Mouse (Mus musculus): ENCODE results near the gene Sec62.

Sec62 gene

DNA sequence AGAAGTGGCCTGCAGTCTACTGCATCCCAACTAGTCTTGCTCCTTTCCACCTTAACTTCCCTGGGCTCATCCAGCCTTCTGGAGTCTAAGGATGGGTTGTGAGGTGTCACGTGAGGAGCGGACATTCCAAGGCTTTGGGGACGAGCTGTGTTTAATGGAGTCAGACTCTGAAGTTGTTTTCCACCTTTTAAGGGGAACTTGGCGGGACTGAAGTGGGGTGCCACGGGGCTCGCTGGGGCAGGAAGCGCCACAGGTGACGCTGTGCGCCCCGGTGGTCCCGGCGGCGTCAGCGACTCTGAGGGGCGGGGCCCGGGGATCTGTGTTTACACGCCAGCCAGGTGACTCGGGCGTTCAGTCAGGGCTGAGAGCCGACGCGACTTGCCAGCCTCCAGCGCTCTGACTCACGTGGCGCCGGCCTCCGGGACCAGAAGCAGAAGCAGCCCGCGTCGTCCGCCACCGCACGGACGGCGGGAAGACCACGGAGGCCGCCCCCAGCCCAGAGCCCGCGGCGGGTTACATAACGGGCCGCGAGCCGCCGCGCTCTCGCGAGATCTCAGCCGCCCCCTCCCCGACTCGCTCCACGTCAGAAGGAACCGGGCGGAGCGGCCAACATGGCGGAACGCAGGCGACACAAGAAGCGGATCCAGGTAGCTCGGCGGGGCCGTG, at the start of gene Sec62:
TSS of gene Sec62 (plus strand) at position 139 of the 666 bp plus-strand sequence.
- in situ Hi-C loops (cut with MboI, MseI) = loop anchor here (5.0 kb wide), 1 partner anchor 191 kb away; the partner anchor contains the start of gene Mynn

DNA sequence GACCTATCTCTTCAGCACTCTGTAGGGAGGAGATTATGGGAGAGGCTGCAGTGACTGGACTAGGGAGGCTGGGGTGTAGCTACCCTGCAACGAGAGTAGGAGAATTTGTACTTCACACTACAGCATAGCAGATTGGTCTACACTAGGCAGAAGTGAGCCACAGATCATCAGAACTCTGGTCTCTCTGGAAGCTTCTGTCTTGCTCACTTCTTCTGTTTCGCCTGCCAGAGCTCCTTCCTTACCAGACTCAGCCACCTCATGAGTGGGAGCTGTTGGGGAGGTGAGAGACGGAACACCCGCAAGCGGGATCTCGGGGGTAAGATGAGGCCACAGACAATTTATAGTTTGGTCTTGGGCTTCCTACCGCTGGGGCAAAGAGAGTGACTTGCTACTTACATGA, 49.8 kb upstream of the Sec62 start:
- in situ Hi-C loops (cut with MboI, MseI) = no loop called here

DNA sequence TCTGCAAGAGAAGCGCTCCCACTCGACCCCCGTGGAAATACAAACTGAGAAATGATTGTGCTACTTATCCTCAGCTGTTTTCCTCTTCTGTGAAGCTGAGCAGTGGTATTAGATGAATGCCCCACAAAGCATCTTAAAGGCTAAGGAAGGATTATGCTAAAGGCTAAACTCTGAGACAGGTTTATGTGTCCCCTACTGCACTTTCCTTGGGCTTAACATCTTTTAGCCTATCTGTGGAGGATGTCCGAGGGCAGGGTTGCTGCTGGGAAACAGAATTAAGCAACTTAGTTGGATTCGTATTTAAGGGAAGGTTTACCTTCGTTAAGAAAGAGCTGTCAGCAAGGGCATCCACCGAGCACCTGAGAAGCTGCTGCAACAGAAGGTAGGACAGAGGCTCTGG, 46.7 kb upstream of the Sec62 start, which contains the start of gene Samd7:
TSS of gene Samd7 (plus strand) at position 288 of the 400 bp plus-strand sequence.
- in situ Hi-C loops (cut with MboI, MseI) = no loop called here

DNA sequence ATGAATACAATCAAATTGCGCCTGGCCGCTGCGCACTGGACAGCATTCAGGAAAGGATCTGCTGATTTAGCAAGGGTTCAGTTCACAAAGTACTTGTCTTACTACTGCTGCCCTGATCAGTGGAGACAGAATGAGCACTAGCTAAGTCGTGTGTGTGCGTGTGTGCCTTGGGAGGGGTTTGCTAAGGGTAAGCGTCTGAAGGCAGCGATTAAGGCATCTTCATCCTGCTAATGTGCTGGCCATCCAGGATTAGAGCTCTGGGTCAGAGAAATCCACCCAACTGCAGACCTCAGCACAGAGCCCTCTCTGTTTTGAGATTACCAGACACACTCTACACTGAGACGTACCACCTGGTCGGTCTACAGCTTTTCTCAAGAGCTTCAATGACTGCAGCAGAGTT, 44.4 kb upstream of the Sec62 start:
- in situ Hi-C loops (cut with MboI, MseI) = no loop called here

DNA sequence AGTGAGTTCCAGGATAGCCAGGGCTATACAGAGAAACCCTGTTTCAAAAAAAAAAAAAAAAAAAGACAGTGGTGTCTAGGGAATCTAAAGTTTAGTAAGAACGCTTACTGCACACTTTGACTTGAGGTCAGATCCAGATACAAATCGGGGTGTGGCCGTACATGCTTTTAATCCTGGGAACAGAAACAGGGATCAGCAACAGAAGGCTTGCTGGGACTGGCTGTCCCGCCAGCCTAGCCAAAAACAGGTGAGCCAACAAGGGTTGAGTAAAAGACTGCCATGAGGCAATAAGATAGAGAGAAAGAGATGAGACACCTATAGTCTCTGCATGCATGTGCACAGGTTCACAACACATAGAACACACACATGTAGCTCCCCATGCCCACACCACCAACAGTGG, 38.0 kb upstream of the Sec62 start:
- in situ Hi-C loops (cut with MboI, MseI) = no loop called here

DNA sequence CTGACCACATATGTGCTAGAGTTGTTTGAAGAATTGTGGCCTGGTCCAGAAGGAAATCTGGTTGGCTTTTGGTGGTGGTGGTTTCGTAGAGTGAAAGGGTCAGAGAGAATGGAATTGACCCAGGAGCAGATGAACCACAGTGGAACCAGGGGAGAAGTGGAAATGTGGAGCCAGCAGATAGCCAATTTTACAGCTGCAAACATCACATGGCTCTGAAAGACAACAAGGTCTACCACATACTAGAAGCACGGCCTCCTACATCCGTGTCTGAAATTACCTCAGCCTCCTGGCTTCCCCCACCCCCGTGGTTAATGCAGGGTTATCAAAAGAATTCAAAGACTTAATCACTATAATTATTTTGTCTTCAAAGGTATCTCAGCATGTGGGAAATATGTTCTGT, 27.8 kb upstream of the Sec62 start:
- in situ Hi-C loops (cut with MboI, MseI) = no loop called here

DNA sequence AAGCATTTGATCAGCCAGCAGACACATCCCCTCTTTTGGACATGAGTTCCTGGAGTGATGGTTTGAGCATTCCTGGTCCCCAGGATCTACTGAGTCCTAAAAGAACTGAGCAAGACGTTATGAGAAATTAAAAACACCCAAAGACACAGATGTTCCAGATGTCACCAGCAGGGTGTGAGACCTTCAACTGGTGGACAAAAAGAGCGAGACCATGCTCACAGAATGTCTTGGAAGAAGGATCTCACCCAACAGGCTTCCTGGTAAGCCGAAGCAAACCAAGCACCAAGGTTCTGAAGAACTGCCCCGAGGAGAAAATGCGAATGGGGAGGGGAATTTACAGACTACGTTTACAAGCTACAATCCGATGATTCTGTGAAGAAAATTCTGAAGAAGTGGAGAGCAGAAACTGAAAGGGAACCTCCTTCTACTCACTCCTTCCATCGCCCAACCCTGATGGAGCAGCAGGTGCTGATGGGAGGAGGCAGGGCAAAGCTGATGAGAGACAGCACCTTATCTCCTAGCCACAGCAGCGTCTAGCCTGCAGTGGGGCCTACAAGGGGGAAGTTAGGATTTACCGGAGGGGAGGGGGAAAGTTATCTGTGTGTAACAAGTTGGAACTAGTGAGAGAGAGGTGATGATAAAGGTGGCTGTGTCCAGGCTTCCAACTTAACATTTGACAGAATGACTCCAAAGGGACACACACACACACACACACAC, 27.2 kb upstream of the Sec62 start:
- in situ Hi-C loops (cut with MboI, MseI) = no loop called here

DNA sequence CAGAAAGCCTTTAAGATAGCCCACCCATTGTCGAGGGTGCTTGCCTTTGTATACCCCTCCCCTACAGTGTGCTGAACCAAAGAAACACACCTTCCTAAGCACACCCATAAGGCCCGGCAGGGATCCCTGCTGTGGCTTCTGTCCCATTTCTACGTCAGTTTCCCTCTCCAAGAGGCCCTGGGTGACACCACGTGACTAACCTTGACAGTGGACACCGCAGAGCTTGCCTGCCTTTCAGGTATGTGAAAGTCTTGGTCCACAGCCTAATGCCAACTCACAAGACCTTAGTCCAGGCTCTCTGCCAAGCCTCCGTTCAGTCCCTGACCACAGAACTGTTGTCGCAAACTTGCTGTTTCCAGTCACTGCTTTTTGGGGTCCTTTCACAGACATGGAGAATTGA, 26.5 kb upstream of the Sec62 start:
- in situ Hi-C loops (cut with MboI, MseI) = no loop called here

DNA sequence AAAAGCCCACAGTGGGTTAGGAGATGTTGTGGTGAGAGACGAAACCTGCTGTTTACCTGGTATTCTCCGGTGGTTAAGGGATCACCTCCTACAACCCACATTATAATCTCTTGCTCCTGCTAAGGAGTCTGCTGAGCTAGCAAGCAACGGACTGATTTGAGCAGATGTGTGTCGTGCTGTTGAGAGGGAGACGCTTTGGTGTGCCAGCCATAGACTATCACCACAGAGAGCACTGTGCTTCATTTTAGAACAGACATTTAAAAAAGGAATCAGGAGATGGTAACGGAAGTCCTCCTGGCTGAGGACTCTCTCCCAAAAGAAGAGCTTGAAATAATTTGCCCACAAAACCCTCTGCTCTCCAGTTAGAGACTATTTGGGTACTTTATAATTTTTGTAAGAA, 25.4 kb upstream of the Sec62 start:
- in situ Hi-C loops (cut with MboI, MseI) = no loop called here

DNA sequence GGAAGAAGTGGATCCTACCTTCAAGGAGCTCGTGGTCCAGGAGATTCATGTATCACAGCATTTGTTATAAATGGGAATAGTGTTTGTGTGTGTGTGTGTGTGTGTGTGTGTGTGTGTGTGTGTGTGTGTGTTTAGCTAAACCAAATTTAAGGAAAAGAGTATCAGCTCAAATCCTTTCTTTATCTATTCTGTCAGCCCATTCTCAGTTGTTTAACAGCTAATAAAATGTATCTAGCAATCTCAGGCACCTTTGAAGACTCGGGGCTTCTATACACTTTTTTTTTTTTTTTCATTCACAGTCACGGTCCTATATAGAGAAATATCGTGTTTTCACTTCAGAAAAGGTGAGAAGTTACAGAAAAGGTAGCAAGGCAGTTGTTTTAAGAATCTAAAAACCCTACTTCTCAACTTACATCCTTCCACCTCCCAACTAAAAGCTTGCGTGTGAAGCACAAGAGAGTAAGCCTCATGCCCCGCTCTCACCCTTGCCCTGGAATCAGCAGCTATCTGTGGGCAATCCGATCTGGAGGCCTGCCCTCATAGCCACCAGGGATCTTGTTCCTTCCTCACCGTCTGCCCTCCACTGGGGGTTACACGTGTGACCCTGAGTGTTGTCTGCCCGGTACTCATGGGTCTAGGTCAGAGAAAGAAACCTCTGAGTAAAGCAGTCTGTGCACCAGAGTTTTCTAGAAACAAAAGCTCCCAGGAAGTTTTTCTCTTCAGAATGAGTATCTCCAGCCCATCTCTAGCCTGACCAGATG, 22.7 kb upstream of the Sec62 start:
- in situ Hi-C loops (cut with MboI, MseI) = no loop called here

DNA sequence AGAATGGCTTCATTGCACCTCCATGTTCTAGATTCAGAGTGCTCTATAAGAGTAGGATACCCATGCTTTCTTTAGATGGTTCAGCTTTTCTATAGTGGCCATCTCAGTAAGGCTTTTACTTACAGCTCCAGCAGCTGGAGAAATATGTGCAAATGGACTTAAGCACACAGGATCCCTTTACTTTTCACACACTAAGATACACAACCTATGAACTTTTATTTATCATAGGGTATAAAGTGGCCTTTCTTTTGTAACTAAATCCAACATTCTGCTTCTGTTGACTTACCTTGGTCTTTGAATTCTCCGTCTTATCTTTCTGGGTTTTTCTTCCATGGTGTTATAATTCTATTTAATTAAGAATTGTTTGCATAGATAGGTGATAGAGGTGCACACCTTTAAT, 21.1 kb upstream of the Sec62 start:
- in situ Hi-C loops (cut with MboI, MseI) = no loop called here

DNA sequence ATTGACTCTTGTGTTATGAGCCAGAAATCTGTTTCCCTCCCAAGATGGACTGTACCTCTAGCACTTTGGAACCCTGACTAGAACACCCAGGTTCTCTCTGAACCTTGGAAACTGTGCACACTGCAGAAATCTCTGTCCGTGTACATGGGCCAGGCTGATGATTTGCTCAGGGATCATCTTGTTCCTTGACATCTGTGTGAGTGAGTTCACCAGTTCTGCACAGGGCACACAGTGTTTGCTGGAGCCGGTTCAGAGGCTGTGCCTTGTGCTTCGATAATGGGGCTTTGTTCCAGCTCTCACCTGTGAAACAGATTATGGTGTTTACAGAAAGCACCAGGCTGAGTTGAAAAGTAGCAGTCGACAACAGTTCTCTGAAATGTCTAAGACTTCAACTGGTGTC, 20.0 kb upstream of the Sec62 start:
- in situ Hi-C loops (cut with MboI, MseI) = no loop called here

DNA sequence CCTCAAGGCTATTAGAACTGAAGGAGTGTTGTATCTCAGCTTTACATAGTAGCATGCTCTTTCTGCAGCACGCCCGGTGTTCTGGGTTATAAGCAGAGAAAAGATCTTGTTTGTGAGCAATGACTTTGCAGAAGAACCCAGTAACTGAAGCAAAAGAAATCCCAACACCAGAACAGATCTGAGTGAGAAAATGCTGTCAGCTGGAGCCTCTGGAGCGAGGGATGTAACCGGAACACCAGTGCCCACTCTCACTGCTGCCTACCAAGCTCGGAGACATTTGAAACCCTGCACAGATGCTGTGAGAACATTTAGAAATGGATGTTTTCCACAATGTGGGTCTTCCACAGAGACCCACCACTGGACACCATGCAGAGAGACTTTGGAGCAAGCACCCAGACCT, 18.0 kb upstream of the Sec62 start:
- in situ Hi-C loops (cut with MboI, MseI) = no loop called here

DNA sequence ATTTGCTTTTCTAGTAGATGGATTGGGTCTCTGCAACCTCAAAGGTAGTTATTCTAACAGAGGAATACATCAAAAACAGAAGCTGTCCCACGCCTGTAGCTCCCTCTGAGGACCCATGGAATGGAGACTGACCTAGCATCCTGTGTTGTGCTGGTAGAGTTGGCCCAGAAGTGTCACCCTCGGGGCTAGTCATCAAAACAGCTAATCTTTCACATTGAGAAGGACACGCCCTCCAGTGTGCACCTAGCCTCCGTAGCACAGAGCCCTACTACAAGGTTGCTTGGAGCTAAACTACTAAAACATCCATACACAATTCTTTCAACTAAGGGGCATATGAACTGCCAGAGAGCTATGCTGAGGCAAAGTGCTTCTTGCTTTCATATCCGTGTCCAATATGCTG, 14.7 kb upstream of the Sec62 start:
- in situ Hi-C loops (cut with MboI, MseI) = no loop called here

DNA sequence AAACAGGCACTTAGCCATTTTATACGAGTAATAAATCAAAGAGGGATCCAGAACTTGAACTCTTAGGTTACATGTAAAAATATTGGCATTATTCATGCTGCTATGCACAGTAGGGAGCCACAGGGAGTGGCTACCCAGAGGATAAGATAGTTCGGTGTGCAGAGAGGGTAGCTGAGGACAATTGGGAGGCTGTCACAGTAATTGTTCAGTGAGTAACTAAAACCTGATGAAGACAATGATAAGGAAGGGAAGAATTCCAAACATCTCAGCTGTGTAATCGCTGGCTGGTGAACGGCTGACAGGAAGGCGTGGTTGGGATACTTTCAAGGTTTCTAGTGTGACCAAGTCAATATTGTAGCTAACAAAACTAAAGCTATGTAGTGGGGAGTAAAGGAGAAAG, 4.1 kb upstream of the Sec62 start:
- in situ Hi-C loops (cut with MboI, MseI) = no loop called here

DNA sequence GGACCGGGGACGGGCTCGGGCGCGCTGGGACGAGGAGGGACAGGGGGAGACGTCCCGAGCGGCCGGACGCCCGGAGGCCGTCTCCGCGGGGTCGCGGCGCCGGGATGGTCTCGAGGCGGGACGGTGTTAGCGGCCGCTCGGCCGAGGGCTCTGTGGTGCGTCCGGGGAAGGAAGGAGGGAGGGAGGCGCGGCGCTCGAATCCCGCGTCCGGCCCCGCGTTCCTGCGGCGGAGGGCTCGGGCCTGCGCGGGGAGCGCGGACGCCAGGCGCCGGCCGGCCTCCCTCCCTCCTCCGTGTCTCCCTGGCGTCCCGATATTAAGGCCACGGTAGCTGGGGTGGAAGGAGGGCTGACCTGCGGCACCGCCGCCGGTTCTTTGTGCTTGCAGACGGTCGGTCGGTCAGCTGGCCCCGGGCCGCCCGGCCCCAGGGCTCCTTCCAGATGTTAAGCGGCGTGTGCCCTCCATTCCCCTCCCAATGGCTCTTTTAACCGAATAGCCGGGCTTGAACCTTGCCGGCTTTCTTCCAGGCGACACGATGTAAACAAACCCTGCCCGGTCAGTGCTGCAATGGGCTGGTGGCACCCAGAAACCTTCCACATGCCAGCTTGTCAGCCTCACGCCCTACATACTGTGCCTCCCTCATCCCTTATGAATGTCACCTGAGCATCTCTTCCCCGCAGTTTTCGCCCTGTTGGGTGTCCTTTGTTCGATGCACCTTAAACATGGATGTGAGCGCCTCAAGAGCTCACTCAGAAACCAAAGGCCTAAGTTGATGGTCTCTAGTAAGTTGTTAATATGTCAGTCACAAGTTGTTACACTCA, 937 bp downstream of the Sec62 start:
- in situ Hi-C loops (cut with MboI, MseI) = loop anchor here (5.0 kb wide), 1 partner anchor 191 kb away; the partner anchor contains the start of gene Mynn

DNA sequence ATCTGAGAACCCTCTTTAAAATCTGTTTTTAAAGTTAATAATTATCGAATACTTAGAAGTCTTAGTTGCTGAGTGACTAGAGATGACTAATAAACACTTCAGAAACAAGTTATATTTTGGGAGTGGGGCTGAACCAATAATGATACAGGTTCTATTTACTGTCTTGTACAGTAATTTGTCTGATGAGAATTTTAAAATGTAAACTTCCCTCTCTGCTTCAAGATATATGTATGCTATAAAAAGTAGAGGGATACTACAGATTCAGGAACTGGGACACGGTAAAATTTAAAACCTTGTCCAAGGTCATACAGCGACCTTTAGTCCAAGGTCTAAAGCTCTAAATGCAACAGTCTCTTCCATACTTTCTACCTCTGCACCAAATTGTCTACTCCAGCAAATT, 9.5 kb downstream of the Sec62 start:
- in situ Hi-C loops (cut with MboI, MseI) = no loop called here

DNA sequence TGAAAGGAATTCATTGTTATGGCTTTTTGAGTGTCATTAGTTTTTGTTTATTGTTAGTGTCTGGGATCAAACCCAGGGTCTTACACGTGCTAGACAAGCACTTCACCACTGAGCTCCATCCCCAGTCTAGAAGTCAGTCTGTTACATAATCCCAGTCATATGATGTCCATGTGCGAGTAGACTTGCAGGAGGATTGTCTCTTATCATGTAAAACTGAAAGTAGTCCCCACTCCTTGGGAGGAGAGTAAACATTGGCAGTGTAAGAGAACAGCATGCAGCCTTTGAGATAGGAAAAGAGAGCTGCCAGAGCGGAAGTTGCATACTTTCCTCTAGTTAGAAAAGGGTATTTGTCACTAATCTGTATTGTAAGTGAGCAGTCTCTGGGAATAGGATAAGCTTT, 20.2 kb downstream of the Sec62 start:
- in situ Hi-C loops (cut with MboI, MseI) = no loop called here

DNA sequence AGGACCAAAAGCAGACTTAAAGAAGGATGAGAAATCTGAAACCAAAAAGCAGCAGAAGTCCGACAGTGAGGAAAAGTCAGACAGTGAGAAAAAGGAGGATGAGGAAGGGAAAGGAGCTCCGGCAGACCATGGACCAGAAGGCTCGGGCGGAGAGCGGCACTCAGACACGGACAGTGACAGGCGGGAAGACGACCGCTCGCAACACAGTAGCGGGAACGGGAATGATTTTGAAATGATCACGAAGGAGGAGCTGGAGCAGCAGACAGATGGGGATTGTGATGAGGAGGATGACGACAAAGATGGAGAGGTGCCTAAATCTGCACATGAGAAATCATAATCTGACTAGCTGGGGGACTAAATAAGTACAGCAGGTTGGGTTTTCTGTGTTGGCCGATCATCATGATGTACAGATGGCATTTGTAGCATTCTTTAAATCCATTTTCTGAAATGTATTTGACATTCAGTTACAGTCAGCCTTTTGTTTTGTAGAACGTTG, 26.0 kb downstream of the Sec62 start:
- in situ Hi-C loops (cut with MboI, MseI) = no loop called here

DNA sequence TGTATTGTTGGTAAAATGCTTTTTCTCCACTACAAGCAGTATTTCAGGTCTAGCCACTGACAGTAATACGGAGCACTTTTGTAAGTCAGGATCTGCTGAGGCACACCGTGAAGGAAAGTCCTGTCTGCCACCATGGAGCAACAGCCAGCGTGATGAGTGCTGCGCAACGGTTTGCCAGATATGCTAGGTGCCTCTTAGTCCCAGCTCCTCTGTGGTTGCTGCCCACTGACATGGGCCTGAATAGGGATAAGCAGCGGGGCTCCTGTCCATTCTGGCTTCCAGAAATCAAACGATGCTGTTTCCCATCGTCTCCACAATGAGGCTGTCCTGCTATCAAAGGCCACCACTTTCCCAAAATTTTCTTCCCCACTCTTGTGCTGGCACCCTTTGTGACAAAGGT, 29.5 kb downstream of the Sec62 start:
- in situ Hi-C loops (cut with MboI, MseI) = no loop called here

DNA sequence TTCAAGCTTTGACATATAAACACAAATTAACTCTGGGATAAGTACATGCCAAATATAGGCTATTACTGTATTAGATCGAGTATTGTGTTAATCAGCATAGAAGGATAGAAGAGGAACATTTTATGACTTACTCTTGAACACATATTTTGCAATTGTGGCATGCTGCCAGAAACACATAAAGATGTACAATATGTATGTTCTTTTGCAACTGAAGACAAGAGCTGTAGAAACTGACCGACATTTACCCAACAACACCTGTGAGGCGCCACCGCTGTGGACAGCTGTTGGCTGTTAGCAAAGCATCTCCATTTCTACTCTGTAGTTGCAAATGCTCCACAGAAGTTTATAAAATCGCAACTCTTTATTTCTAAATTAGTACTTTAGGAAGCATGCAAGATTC, 33.4 kb downstream of the Sec62 start:
- in situ Hi-C loops (cut with MboI, MseI) = no loop called here
